Mouse (Mus musculus) midbrain, embryonic 13.5 days (tissue): ENCODE data around the gene Nudt1. TPM values are rescaled to one million over a fixed set of nuclear protein-coding genes. Genes with fewer than 3 reads are reported as not detected.

Experiments used
- ATAC-seq: fragments of 200-750 bp; cut with Nextera tagmentation; 2 replicates; pipeline ENCODE4 v1.8.0; 2017; ENCODE audit warnings: mild to moderate bottlenecking, moderate TSS enrichment, moderate library complexity
- H3K27ac ChIP-seq: fragments of 300-500 bp; sonication (generic); 2 replicates; pipeline ENCODE4 v1.5.1; 2015; ENCODE audit warnings: inconsistent platforms, mild to moderate bottlenecking, moderate library complexity
- H3K27me3 ChIP-seq: fragments of 300-500 bp; sonication (generic); 2 replicates; pipeline ENCODE4 v1.6.1; 2015; ENCODE audit warnings: mild to moderate bottlenecking, inconsistent platforms
- H3K36me3 ChIP-seq: fragments of 300-500 bp; sonication (generic); 2 replicates; pipeline ENCODE4 v1.6.1; 2015; ENCODE audit warnings: mild to moderate bottlenecking, inconsistent platforms
- H3K4me1 ChIP-seq: fragments of 300-500 bp; sonication (generic); replicated peaks from 2 replicates; pipeline ENCODE4 v1.6.1; 2015; ENCODE audit warnings: inconsistent platforms
- H3K4me2 ChIP-seq: fragments of 300-500 bp; sonication (generic); replicated peaks from 2 replicates; pipeline ENCODE4 v1.6.1; 2015; ENCODE audit warnings: moderate library complexity, mild to moderate bottlenecking, inconsistent platforms
- H3K4me3 ChIP-seq: fragments of 300-500 bp; sonication (generic); replicated peaks from 2 replicates; pipeline ENCODE4 v1.5.1; 2015; ENCODE audit warnings: mild to moderate bottlenecking, inconsistent platforms
- H3K9ac ChIP-seq: fragments of 300-500 bp; sonication (generic); replicated peaks from 2 replicates; pipeline ENCODE4 v1.6.1; 2015; ENCODE audit warnings: mild to moderate bottlenecking, inconsistent platforms
- H3K9me3 ChIP-seq: fragments of 300-500 bp; sonication (generic); 2 replicates; pipeline ENCODE4 v1.6.1; 2016; ENCODE audit warnings: mild to moderate bottlenecking, inconsistent platforms
- WGBS: fragments of 180-500 bp; shearing (Covaris S2); methylation state at CpG from one replicate; pipeline ENCODE4 v1.1.7; 2015; 5-methylcytosine and 5-hydroxymethylcytosine counted together
- polyA plus RNA-seq: library from polyadenylated mRNA; unstranded; fragments of >200 nt; fragmentation: Nextera tagmentation; extraction: Ambion mirVana; gene quantifications from 2 replicates; pipeline ENCODE4 v1.2.1, GENCODE M21; 2015

The Nudt1 gene
- polyA plus RNA-seq, 1 experiment from 2014 or later = 31.9 TPM

DNA sequence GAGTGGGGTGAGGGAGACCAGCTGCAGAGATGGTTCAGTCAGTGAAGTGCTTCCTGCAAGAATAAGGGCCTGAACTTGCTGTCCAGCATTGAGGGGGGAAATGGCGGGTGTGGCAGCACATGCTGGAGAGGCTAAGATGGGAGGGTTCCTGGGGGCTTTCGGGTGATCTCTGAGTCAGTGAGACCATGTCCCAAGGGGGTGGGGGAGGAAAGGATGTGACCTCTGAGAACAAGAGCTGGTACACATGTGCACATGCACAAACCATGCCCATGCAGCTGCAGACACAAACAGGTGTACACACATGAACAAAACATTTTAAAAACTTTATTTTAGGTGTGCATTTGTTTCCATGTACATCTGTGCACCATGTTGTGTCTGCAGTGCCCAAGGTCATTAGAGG lies 52.3 kb downstream of the Nudt1 start:
- Histone ChIP-seq H3K4me1 (peaks cover 4% of the 10 kb centered on the region; the same call in 1 of the 2 replicates), H3K36me3 (no peaks in the 10 kb centered on the region), H3K27me3 (no peaks in the 10 kb centered on the region), H3K27ac (no peak overlapping the region), H3K9ac (no peak overlapping the region), H3K9me3 (no peaks in the 10 kb centered on the region), H3K4me2 (no peak overlapping the region), H3K4me3 (no peak overlapping the region)
- 84% methylated on average over 2 of the region's 2 CpGs for WGBS
- ATAC-seq = no peak

DNA sequence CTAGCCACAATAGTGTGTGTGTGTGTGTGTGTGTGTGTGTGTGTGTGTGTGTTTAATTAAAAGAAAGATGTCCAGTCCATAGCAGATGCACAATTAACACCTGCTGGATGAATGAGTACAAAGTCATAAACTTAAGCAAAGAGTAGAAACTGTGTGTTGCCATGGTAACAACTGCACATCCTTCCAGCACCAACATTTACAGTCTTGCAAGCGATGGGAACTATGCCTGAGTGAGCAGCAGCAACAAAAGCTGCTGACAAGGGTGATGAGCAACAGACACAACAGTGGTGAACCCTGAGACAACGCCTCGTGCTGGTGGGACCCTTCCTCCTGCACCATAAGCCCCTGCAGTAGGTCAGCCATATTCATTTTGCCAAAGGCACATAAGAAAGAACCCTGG lies 52.8 kb downstream of the Nudt1 start:
- no peaks in the 10 kb centered on the region for H3K9me3 ChIP-seq
- H3K27me3 ChIP-seq = no peaks in the 10 kb centered on the region

DNA sequence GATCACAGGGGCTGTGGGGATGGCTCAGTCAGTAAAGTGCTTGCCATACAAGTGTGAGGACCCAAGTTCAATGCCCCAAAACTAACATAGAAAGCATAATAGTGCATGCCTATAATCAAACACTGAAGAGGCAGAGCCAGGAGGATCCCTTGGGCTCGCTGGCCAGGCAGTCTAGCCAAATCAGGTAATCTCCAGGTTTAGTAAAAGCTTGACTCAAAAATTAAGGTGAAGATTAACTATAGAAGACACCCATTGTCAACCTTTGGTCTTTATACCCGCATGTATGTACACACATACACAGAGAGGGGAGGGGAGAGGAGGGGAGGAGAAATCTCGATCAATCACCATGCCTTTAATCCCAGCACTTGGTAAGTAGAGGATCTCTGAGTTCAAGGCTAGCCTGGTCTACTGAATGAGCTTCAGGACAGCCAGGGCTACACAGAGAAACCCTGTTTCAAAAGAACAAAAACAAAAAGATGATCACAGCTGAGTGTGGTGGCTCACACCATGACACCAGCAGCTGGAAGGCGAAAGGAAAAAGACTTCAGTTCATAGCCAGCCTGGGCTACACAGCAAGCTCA lies 53.9 kb downstream of the Nudt1 start:
- Histone ChIP-seq H3K9me3 (no peaks in the 10 kb centered on the region), H3K4me2 (no peak overlapping the region), H3K4me1 (peaks cover 4% of the 10 kb centered on the region; the same call in 1 of the 2 replicates), H3K27me3 (no peaks in the 10 kb centered on the region), H3K9ac (no peak overlapping the region), H3K36me3 (no peaks in the 10 kb centered on the region), H3K4me3 (no peak overlapping the region), H3K27ac (no peak overlapping the region)
- 84% methylated on average over 4 of the region's 4 CpGs for WGBS
- no peak for ATAC-seq

More for the DNA sequence above, 52.8 kb downstream of the Nudt1 start:
- Histone ChIP-seq H3K36me3 (no peaks in the 10 kb centered on the region), H3K27ac (no peak overlapping the region), H3K4me3 (no peak overlapping the region), H3K4me1 (peaks cover 4% of the 10 kb centered on the region; the same call in 1 of the 2 replicates), H3K9ac (no peak overlapping the region), H3K4me2 (no peak overlapping the region)
- no peak for ATAC-seq
- WGBS = 55% methylated on average over 3 of the region's 3 CpGs

DNA sequence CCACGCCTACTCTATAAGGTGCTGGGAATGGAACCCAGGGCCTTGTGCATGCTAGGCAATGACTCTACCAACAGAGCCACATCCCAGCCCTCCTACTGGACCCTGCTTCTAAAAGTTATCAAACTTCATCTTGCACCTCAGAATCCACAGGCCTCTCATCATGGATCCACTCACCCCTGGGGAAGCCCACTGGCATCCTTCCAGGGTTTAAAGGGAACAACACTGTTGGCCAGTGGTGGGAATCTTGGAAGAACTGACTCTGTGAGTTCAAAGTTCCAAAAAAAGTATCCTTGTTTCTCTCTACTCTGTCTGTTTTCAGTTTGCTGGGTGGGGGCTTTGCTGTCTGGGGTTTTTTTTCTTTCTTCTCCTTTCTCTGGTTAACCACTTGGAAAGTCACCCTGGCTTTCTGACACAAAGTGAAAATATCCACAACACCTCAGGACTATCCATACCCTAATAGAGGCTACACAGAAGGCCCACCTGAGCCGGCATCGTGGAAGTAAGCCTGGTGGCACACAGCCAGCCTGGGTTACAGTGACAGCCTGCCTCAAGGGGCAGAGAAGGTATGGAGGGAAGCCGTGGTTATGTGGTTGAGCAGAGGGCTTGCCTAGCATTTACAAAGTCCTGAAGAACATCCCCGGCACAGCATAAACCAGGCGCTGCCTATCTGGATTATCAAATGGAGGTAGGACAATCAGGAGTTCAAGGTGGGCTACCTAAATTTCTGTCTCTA lies 56.8 kb downstream of the Nudt1 start:
- 93% methylated on average over 6 of the region's 6 CpGs for WGBS
- no peak overlapping the region for H3K4me3 ChIP-seq
- H3K4me1 ChIP-seq = peaks cover 4% of the 10 kb centered on the region; the same call in 1 of the 2 replicates
- H3K9me3 ChIP-seq = no peaks in the 10 kb centered on the region
- H3K27me3 ChIP-seq = no peaks in the 10 kb centered on the region
- no peak overlapping the region for H3K27ac ChIP-seq
- H3K9ac ChIP-seq = no peak overlapping the region
- no peak for ATAC-seq
- H3K4me2 ChIP-seq = no peak overlapping the region
- no peaks in the 10 kb centered on the region for H3K36me3 ChIP-seq

DNA sequence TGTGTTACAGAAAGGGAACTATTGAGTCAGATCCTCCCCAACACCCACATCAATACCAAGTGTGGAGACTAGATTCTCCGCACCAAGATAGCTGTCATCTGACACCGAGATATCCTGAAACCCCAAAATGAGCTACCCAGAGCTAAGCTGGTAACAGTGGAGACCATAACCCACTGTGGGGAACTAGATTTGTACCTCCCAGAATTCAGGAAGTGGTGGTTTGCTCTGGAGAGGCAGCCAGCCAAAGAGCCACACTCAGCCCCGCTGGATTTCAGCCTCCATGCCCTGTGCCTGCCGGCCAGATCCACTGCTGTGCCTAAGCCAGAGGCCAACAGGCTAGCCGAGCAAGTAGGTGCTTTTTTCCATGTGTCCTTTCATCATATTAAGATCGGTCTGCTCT lies 57.8 kb downstream of the Nudt1 start:
- no peak for ATAC-seq
- WGBS = 79% methylated on average over 6 of the region's 6 CpGs
- H3K4me3 ChIP-seq = no peak overlapping the region
- no peaks in the 10 kb centered on the region for H3K36me3 ChIP-seq
- no peak overlapping the region for H3K27ac ChIP-seq
- no peak overlapping the region for H3K4me2 ChIP-seq
- H3K9me3 ChIP-seq = no peaks in the 10 kb centered on the region
- H3K27me3 ChIP-seq = no peaks in the 10 kb centered on the region
- H3K9ac ChIP-seq = no peak overlapping the region
- peaks cover 8% of the 10 kb centered on the region; the same call in 1 of the 2 replicates for H3K4me1 ChIP-seq

DNA sequence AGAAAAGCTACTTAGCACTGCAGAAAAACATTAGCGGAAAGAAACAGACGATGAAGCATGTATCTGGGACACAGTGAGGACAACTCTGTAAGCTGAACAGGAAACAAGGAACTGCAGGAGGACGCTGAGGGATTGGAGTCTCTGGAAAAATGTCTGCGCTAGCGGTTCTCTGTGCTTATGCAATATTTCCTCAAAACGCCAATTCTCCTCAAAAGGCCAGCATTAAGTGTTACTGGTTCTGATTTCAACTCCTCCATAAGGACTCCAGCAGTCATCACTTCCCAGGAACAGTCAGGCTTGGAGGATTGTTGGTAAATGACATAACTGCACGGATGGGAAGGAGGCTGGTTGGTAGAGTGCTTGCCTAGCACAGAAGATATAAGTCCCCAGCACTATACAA lies 59.7 kb downstream of the Nudt1 start:
- Histone ChIP-seq H3K9me3 (no peaks in the 10 kb centered on the region), H3K27me3 (no peaks in the 10 kb centered on the region), H3K36me3 (no peaks in the 10 kb centered on the region), H3K4me2 (no peak overlapping the region), H3K4me3 (no peak overlapping the region), H3K4me1 (peaks cover 5% of the 10 kb centered on the region; the same call in 1 of the 2 replicates), H3K27ac (no peak overlapping the region), H3K9ac (no peak overlapping the region)
- no peak for ATAC-seq
- WGBS = 92% methylated on average over 7 of the region's 7 CpGs

DNA sequence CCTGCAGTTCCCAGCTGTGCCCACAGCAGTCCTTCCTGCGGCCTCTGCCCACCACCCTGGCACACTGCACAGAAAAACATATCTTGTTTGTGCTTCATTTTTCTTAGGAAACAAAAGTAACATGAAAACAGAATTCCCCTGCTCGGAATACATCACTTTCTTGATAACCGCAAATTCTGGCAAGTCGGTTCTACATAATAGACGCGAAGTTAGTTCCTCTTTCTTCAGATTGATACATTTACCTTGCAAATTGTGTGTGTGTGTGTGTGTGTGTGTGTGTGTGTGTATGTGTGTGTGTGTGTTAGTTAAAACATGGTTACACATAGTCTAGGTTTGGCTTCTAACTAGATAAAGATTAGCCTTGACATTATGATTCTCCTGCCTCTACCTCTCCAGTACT lies 61.2 kb downstream of the Nudt1 start:
- no peak overlapping the region for H3K4me2 ChIP-seq
- H3K36me3 ChIP-seq = no peaks in the 10 kb centered on the region
- H3K4me1 ChIP-seq = peaks cover 7% of the 10 kb centered on the region
- no peak overlapping the region for H3K9ac ChIP-seq
- H3K9me3 ChIP-seq = no peaks in the 10 kb centered on the region
- H3K27ac ChIP-seq = no peak overlapping the region
- H3K27me3 ChIP-seq = no peaks in the 10 kb centered on the region
- 96% methylated on average over 6 of the region's 6 CpGs for WGBS
- no peak for ATAC-seq
- no peak overlapping the region for H3K4me3 ChIP-seq

DNA sequence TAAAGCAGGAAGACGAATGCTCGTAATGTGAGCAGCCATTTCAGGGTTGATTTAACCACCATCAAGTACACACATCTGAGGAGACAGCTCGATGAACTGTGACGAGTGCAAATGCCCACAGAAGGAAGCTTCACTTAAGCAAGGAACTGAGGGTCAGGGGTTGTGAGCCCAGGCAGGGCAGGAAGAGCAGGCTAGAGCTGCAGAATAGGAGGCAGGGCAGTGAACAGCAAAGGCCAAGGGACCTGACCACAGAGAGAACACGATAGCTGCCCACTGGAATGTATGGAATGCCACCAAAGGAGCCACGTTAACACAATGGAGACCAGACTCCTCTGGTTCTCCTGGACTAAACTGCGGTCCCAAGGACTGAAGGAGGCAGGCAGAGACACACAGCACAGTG lies 62.1 kb downstream of the Nudt1 start:
- peaks cover 16% of the 10 kb centered on the region for H3K4me1 ChIP-seq
- no peaks in the 10 kb centered on the region for H3K36me3 ChIP-seq
- H3K9me3 ChIP-seq = no peaks in the 10 kb centered on the region
- H3K27ac ChIP-seq = no peak overlapping the region
- peak overlapping the region; percentile 36; the same call in 1 of the 2 replicates for H3K9ac ChIP-seq
- ATAC-seq = no peak
- WGBS = 22% methylated on average over 7 of the region's 7 CpGs
- H3K4me2 ChIP-seq = no peak overlapping the region
- no peaks in the 10 kb centered on the region for H3K27me3 ChIP-seq
- no peak overlapping the region for H3K4me3 ChIP-seq

DNA sequence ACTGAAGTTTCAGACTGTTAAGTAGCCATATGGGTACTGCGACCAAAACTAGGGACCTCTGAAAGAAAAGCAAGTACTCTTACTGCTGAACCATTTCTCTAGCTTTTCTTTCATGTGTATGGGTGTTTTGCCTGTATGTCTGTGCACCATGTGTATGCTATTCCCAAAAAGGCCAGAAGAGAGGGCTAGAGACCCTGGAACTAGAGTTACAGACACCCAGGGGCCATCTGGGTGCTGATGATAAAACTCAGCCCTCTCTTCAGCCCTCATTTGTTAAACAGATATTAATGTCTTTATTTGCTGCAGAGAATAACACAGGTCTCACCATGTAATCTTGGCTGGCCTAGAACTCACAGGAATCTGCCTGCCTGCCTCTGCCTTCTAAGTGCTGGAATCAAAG lies 63.0 kb downstream of the Nudt1 start:
- Histone ChIP-seq H3K4me1 (peaks cover 19% of the 10 kb centered on the region), H3K27me3 (no peaks in the 10 kb centered on the region), H3K9me3 (no peaks in the 10 kb centered on the region), H3K9ac (no peak overlapping the region), H3K27ac (no peak overlapping the region), H3K4me3 (no peak overlapping the region), H3K4me2 (no peak overlapping the region), H3K36me3 (no peaks in the 10 kb centered on the region)
- WGBS = 90% methylated on average over 1 of the region's 1 CpGs
- ATAC-seq = no peak

DNA sequence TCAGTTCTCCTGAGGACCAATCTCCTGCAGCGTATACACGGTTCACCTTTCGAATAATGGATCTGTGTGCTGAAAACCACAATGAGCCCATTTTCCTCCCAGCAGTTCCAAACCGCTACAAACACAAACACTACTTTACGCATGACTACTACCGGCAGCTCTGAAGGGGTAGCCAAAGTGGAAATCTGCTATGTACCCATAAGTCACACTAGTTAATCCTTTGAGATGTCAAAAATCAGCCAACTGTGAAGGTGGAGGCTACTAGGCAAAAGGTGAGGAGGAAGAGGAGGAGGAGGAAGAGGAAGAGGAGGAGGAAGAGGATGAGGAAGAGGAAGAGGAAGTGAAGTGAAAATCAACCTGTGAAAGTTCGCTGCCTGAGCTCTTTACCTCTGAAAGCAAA lies 65.8 kb downstream of the Nudt1 start:
- no peaks in the 10 kb centered on the region for H3K9me3 ChIP-seq
- ATAC-seq = no peak
- H3K4me1 ChIP-seq = peaks cover 20% of the 10 kb centered on the region
- no peak overlapping the region for H3K9ac ChIP-seq
- H3K27ac ChIP-seq = no peak overlapping the region
- no peak overlapping the region for H3K4me3 ChIP-seq
- no peak overlapping the region for H3K4me2 ChIP-seq
- WGBS = 85% methylated on average over 7 of the region's 7 CpGs
- no peaks in the 10 kb centered on the region for H3K36me3 ChIP-seq
- H3K27me3 ChIP-seq = no peaks in the 10 kb centered on the region
